Mouse (Mus musculus): ENCODE results near the gene Bscl2.
"Not testable (repeated sequence)": the region's sequence is repeated elsewhere in the genome, so short reads cannot be mapped to it uniquely, and the experiment has no call there.

The Bscl2 gene

GRCm38 (mm10) chr19:8830664-8831063, 6.6 kb upstream of the Bscl2 start:
- ATAC-seq (ENCODE audit: low TSS enrichment) = no peak

GRCm38 (mm10) chr19:8831262-8831661, 6.0 kb upstream of the Bscl2 start:
- ATAC-seq (ENCODE audit: low TSS enrichment) = 0 out of 2 replicates have a peak, but pooled peaks have one; percentile 43

DNA sequence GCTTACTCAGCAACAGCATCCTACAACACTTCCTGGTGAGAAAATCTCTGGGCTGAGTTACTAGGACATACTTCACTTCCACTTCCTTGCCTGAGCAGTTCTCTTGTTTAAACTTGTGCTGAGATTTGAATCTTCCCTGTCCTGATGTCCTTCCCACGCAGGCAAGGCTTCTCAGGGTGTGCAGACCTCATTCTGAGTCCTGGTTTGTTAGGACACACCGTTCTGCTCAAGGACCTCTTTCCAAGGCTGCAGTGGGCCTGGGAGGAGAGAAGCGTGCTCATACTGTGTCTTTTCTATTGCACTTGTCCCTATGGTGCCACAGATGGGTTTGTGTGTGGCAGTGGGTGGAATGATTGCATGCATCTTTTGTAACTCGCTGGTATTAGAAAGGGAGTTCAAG, 4.3 kb upstream of the Bscl2 start:
- ATAC-seq (ENCODE audit: low TSS enrichment) = no peak

DNA sequence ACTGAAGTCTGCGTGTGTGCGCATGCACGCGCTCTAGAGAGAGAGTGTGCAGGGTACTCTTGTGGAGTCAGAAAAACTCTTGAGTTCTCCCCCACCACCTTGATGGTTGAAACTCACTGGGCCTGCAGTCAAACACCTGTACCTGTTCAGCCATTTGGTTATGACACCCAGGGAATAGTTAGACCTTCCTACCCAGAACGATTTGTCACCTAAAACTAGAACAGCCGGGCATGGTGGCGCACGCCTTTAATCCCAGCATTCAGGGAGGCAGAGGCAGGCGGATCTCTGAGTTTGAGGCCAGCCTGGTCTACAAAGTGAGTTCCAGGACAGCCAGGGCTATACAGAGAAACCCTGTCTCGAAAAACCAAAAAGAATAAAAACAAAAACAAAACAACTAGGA, 940 bp upstream of the Bscl2 start:
- ATAC-seq (ENCODE audit: low TSS enrichment) = not testable (repeated sequence)

GRCm38 (mm10) chr19:8838041-8838730, 919 bp downstream of the Bscl2 start:
- no peak for ATAC-seq (ENCODE audit: low TSS enrichment)

DNA sequence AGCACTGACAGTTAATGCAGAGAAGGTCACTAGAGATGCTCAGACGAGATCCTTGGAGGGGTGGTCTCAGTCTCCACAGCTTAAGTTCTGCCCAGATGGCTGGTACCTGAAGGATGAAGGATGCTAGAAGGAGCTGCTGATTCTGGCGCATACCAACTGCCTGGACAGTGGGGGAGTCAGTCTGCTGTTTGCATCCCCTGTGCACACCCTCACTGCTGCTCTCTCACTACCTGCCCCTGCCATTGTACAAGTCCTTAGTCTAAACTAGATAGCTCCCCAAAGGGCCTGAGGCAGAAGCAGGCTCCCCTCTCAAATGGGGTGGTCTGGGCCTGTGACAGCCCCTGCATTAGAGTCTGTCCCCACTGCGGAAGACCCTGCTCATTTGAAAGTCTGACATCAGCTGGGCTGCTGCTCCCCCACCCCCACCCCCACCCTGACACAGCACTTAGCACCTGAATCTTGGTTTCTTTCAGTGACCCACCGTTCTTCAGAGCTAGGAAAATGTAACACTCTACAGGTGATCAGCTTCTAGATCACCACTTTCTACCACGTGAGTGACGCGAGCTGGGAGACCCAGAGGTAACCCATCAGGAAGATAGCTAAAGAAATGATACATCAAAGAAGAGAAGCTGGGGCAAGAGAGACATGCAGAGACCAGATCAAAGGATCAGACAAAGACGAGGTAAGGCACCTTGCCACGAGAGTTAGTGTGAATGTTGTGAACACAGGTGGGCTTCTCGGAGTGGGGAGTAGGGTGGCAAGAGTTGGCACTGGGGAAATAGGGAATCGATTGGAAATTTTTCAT, 2.0 kb downstream of the Bscl2 start, which contains the start of gene Gng3:
TSS of gene Gng3 (minus strand) at position 92 of the 805 bp plus-strand sequence.
- ATAC-seq (ENCODE audit: low TSS enrichment) = peak; percentile 70

- ATAC-seq (ENCODE audit: low TSS enrichment) = peak; percentile 44
Observed at GRCm38 (mm10) chr19:8839908-8840791, 2.9 kb downstream of the Bscl2 start.

- no peak for ATAC-seq (ENCODE audit: low TSS enrichment)
Observed at GRCm38 (mm10) chr19:8841012-8841411, 3.7 kb downstream of the Bscl2 start.

DNA sequence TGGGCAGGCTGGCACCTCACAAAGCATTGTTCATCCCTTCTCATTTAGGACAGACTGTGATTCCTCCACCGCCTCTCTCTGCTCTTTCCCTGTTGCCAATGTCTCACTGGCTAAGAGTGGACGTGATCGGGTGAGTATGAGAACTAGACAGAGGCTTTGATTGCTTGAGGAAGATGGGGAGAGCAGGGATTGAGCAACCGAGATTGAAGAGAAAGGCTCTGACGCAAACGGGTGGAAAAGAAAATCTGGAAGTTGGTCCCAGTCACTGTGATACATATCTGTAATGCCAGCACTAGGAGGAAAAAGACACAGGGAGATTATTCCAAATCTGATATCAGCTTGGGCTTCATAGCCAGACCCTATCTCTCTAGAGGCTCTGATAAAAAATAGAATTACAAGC, 5.7 kb downstream of the Bscl2 start:
- no peak for ATAC-seq (ENCODE audit: low TSS enrichment)

GRCm38 (mm10) chr19:8844371-8845129, 7.3 kb downstream of the Bscl2 start:
- no peak for ATAC-seq (ENCODE audit: low TSS enrichment)

- ATAC-seq (ENCODE audit: low TSS enrichment) = no peak
Observed at GRCm38 (mm10) chr19:8848356-8848755, 11.1 kb downstream of the Bscl2 start.

- no peak for ATAC-seq (ENCODE audit: low TSS enrichment)
Observed at GRCm38 (mm10) chr19:8850402-8850901, 13.2 kb downstream of the Bscl2 start, which contains the start of gene Lrrn4cl. Lrrn4cl (plus strand) TSS chr19:8850768.

DNA sequence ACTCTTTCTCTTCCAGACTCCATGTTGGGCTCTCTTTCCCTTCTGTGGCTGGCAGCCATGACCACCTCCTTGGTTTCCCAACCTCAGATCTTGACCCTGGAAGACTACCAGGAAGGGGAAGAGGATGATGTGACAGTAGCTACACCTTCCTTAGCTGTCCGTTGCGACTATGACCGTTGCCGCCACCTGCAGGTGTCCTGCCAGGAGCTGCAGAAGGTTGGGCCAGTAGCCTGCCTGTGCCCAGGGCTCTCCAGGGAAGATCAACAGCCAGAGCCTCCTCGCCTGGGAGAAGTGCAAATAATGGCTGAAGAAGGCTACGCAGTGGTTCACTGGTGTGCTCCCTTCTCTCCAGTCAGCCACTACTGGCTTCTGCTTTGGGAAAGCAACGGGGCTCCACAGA, 14.4 kb downstream of the Bscl2 start:
- ATAC-seq (ENCODE audit: low TSS enrichment) = no peak

GRCm38 (mm10) chr19:8852236-8852928, 15.1 kb downstream of the Bscl2 start:
- peak; percentile 79 for ATAC-seq (ENCODE audit: low TSS enrichment)

DNA sequence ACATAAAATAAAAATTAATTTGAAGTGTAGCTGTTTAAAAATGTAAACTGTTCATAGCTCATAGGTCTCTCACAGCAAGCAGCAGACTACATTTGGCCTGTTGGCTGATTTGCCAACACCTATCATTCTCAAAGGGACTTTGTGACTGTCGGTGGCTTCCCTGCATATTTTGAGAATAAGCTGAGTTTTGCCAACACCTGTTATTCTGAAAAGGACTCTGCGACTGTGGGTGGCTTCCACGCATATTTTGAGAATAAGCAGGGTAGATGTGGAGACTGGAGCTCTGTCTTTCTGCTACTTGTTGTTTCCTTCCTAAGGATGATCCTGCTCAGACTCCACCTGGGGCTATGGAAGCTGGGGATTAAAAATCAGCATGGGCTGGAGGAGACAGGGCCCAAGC, 15.8 kb downstream of the Bscl2 start:
- peak; percentile 47 for ATAC-seq (ENCODE audit: low TSS enrichment)

- ATAC-seq (ENCODE audit: low TSS enrichment) = no peak
Observed at GRCm38 (mm10) chr19:8857689-8858088, 20.4 kb downstream of the Bscl2 start.

DNA sequence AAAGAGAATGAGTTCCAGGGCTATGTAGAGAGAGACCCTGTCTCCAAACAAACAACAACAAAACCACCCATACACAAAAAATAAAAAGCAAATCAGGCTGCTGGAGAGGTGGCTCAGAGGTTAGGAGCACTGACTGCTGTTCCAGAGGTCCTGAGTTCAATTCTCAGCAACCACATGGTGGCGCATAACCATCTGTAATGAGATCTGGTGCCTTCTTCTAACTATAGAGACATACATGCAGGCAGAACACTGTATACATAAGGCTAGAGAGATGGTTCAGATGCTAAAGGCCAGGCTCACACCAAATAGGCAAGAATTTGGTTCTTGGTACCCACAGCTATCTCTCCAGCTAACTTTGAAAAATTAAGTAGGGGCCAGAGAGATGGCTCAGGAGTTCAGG, 21.8 kb downstream of the Bscl2 start:
- ATAC-seq (ENCODE audit: low TSS enrichment) = 0 out of 2 replicates have a peak, but pooled peaks have one; percentile 55

- ATAC-seq (ENCODE audit: low TSS enrichment) = peak; percentile 90
Observed at GRCm38 (mm10) chr19:8864265-8864664, 27.0 kb downstream of the Bscl2 start.

- not testable (repeated sequence) for ATAC-seq (ENCODE audit: low TSS enrichment)
Observed at GRCm38 (mm10) chr19:8870381-8870780, 33.1 kb downstream of the Bscl2 start.

GRCm38 (mm10) chr19:8870838-8871237, 33.6 kb downstream of the Bscl2 start:
- ATAC-seq (ENCODE audit: low TSS enrichment) = peak; percentile 9; the same call in 1 of the 2 replicates

Data from frontal cortex, adult (tissue).